Mouse (Mus musculus) T-helper 2 cell (primary cell): Measurements from ENCODE around the gene Dtnb.

Source experiments
- in situ Hi-C: fragments of 300-600 bp; cut with MboI, MseI; formaldehyde crosslinking; loops from one replicate; pipeline ENCODE4 v1.15.1; 2025; ENCODE audit warnings: high pct_unique_total_duplicates

The Dtnb gene

DNA sequence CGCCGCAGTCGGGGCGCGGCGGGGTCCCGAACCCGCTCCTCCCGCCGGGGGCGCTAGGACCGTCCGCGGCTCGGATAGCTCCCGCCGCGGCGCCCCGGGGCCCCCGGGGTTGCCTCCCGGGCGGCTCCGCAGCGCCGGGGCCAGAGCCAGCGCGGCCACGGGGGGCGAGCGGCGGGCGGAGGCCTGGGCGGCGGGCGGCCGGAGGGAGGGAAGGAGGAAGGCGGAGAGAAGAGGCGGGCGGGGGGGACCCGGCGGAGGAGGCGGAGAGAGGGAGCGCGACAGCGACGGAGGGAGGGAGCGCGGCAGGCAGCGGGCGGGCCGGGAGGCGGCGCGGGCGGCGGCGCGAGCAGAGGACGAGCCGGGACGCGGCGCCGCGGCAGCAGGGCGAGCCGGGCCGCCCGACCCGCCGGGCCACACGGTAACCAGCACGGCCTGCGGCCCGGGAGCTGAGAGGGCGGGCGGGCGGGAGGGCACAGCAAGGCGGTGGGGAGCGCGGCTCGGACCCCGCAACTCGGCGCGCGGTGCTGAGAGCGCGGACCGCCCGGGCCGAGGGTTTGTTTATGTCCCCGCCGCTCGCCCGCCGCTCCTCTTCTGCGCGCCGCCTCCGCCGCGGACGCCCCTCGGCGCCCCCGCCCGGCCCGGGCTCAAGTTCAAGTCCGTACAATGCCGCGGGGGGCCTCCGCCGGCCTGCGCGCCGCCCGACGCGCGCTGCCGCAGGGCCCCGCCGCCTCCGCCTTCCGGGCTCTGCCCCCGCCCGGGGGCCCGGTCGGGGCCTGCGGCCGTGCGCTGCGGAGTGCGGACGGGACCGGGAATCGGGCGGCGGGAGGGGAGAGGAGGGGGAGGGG lies 234.7 kb downstream of the Dtnb start:
- in situ Hi-C loops, result no loop called here

DNA sequence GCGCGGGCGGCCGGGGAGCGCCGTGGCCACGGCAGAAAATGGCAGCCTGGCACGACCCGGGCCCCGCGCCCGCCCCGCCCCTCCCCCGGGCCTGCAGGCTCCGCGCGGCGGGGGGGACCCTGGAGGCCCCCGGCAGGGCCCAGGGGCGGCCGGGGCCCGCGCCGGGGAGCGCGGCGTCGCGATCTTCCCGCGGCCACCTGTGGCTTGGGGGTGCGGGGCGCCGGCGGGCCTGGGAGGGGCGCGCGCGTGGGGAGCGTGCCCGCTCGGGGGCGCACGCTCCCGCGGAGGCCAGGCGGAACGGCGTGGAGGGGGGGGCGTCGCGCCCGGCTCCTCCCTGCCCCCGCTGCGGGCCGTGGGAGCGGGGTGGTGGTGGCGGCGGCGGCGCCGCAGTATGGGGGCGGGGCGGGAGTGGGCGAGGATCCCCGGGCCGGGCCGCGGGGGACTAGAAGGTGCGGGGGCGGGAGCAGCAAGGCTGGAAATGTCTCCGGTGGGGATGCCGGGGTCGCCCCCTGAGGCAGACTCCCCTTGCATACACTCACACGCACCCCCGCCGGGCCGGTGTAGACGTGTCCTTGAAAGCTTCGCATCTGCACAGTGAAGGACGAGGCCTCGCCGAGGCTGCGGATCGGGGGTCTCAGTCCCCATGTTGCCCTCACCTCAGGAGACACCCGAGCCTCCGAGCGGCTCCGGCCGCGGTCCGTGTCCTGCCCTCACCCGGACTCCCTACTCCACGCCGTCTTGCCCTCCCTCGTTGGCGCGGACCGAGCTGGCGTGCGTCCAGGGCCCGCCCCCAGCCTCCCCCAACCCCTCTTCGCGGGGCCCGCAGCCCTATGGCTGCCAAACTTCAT lies 235.6 kb downstream of the Dtnb start:
- in situ Hi-C loops, result no loop called here

- in situ Hi-C loops, result no loop called here
These were observed 236.3 kb downstream of the Dtnb start for GRCm38 (mm10) chr12:3808396-3808981.

DNA sequence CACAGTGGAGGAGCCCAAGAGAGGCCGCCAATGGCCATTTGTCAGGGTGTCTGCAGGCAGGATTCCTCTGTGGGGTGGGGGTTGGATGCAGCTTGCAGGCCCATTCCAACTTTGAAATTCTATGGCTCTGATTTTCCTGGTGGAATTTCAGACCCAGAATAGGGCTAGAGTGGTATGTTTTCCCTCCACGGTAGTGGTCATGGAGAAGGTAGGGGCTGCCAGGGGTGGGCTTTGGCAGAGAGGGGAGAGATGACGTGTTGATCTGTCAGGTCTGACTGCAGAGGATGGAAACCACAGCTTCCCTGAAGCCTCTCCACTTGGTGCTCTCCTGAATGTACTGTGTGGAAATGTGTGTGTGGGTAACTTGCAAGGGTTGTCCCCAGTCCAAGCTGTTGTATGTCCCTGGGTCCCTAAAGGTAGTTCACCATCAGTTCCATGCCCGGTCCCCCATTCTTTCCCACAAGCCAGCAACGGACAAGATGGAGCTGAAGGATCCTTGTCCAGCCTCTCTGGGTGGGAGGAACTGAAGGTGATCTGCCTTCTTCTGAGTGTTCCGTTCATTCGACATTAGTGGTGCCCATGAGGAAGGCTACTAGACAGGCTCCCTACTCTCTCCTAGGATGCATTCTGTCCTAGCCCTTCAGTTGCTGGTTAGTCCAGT lies 237.5 kb downstream of the Dtnb start:
- in situ Hi-C loops, result no loop called here

GRCm38 (mm10) chr12:3810455-3810854 lies 238.3 kb downstream of the Dtnb start:
- in situ Hi-C loops, result no loop called here

DNA sequence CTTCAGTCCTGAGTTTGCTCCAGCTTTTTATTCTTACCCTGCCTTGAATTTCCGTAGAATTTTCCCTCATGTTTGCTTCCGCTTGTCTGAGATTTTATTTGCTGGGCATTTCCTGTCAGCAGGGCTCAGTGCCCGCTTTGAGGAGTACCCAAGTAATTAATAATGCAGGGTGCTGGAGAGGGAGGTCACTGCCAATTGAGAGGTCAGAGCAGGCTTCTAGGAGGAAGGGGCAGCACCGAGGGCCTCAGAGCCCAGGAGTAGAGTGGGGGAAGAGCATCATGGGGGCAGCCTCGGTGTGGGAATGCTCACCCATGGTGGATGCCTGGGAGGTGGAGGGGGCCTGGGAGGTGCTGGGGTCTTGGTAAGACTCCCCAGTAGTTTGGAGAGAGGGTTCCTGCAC lies 239.4 kb downstream of the Dtnb start:
- in situ Hi-C loops, result no loop called here

- in situ Hi-C loops, result no loop called here
These were observed 240.1 kb downstream of the Dtnb start for GRCm38 (mm10) chr12:3812251-3812650.

DNA sequence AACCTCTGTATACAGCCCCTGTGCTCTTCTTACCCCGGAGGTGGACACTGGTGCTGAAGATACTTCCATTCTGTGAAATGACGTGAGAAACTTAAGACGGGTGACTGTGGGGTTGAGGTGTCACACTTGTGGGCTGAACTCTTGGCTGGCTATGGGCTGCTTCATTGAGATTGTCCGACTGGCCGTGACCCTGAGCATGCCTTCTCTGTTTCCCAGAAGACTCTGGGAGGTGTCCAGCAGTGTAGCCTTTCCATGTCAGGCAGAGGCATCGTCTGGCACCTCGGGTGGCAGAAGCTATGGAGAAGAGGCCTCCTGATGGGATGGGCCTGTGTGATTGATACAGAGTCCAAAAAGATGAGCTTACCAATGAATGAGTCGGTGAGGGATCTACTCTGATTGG lies 241.0 kb downstream of the Dtnb start:
- in situ Hi-C loops, result no loop called here

GRCm38 (mm10) chr12:3815386-3815785 lies 243.2 kb downstream of the Dtnb start:
- in situ Hi-C loops, result no loop called here

GRCm38 (mm10) chr12:3817033-3817432 lies 244.9 kb downstream of the Dtnb start:
- in situ Hi-C loops, result no loop called here

DNA sequence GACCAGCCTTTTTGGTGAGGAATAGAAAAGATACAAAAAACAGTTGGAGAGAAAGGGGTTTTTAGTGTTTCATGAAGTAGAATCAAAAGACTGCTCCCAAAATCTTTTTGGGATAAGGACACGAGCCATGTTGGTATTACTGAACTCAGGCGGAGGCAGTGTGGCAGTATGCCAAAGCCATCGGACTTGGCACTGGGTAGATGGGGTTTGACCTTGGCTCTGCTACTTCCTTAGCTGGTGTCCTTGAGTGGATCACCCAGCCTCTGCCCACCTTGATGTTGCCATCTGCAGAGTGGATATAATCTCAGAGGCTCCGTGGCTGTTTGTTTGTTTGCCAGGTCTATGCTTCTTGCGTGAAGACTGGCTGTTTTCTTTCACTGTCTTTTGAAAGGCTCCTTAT lies 245.4 kb downstream of the Dtnb start:
- in situ Hi-C loops, result no loop called here

DNA sequence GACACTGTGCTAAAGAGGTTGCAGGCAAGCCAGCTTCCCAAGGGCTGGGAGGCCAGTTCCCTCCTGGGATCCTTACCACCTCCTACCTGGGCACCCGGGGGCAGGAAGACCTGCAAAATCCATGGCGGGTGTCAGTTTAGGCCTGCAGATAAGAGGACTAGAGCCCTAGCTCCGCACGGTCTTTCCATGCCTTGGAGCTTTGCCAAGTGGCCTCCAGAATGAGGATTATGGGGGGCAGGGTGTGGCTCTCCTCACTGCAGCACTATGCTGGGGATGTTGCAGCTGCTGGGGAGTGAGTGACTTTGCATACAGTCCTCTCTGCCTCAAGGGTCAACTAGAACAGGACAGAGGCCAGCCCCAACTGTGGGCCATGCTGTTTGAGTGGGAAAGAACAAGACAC lies 247.7 kb downstream of the Dtnb start:
- in situ Hi-C loops, result no loop called here

DNA sequence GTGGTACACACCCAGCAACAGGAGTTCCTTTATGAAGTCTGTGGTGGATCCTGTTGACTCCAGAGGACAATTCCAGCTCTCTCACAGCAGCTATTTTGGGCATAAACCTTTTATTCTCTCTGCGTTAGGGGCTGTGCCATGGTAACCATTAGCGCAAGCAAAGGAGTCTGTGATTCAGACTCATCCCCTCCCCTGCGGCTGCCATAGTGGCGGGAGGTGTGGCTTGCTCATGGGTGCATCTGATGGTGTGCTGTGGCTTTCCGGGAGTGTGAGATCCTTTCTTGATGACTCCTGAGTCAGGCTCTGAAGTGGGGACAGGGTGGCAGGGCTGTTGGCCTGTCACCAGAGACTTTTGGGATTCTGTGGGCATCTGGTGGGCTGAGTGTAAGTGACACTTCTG lies 251.2 kb downstream of the Dtnb start:
- in situ Hi-C loops, result no loop called here

DNA sequence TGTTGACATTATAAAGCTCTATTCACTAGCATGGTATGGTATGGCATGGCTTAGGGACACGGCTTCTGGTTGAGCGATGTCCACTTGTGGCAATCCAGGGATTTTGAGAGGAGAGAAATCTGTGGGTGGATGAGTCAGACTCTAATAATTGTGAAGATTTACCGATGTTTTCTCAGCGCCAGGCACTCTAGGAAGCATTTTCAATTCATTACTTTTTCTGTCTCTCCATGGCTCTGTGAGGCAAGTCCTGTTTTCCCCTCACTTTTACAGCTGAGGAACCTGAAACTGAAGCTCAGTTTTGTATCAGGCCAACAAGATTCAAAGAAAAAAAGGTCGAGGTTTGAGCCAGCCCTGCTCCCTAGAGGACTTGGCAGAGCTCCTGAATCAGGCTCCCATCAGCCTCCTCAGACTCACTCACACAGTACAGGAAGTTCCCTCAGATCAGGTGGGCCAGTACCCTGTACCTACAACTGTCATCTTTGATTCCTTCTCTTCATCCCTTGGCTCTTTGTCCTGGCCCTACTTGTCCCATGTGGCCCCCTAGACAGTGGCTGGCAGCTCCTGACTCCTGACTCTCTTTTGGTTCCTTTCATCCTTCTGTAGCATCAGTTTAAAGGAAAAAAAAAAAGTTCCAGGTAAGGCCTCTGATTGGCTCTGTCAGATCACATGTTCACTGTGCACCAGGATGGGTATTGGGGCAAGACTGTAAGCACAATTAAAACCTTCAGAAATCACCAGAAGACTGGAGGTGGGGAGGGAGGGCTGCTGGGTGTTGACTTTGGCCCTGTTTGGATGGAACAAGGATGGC lies 252.9 kb downstream of the Dtnb start:
- in situ Hi-C loops, result no loop called here

DNA sequence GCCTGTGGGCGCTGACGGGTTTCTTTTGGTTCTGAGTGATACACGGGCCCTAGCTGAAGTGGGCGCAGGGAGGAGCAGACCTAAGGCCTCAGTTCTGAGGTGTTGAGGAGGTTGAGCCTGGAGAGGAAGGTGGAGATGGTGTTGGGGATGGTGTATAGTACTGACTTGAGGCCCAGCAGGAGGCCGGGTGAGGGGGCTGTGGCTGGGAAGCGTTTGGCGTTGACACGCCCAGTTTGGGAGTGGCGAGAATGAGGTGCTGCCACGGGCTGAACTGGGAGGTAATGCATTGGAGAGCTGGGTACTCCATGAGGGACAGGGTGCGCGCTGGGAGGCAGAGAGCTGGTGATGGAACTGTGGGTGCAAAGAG lies 253.5 kb downstream of the Dtnb start:
- in situ Hi-C loops, result no loop called here

- in situ Hi-C loops, result no loop called here
These were observed 255.6 kb downstream of the Dtnb start for GRCm38 (mm10) chr12:3827771-3828170.
